Mouse (Mus musculus) embryonic facial prominence, embryonic 15.5 days (tissue): ENCODE results near the gene Lrrtm1. TPM values are rescaled to one million over a fixed set of nuclear protein-coding genes. Genes with fewer than 3 reads are reported as not detected.

Experiments
- ATAC-seq: fragments of 200-750 bp; cut with Nextera tagmentation; 2 replicates; pipeline ENCODE4 v1.8.0; 2017; ENCODE audit warnings: low read depth, moderate TSS enrichment; ENCODE audit not compliant: insufficient number of reproducible peaks, low FRiP score, low TSS enrichment
- H3K27ac ChIP-seq: fragments of 300-500 bp; sonication (generic); replicated peaks from 2 replicates; pipeline ENCODE4 v1.5.1; 2015; ENCODE audit warnings: mild to moderate bottlenecking, inconsistent platforms
- H3K27me3 ChIP-seq: fragments of 300-500 bp; sonication (generic); 2 replicates; pipeline ENCODE4 v1.6.1; 2015; ENCODE audit warnings: inconsistent platforms
- H3K36me3 ChIP-seq: fragments of 300-500 bp; sonication (generic); 2 replicates; pipeline ENCODE4 v1.6.1; 2015; ENCODE audit warnings: mild to moderate bottlenecking, inconsistent platforms
- H3K4me1 ChIP-seq: fragments of 300-500 bp; sonication (generic); 2 replicates; pipeline ENCODE4 v1.6.1; 2015; ENCODE audit warnings: inconsistent platforms
- H3K4me2 ChIP-seq: fragments of 300-500 bp; sonication (generic); replicated peaks from 2 replicates; pipeline ENCODE4 v1.6.1; 2015; ENCODE audit warnings: mild to moderate bottlenecking, inconsistent platforms
- H3K4me3 ChIP-seq: fragments of 300-500 bp; sonication (generic); replicated peaks from 2 replicates; pipeline ENCODE4 v1.5.1; 2015; ENCODE audit warnings: mild to moderate bottlenecking, inconsistent platforms
- H3K9ac ChIP-seq: fragments of 300-500 bp; sonication (generic); 2 replicates; pipeline ENCODE4 v1.6.1; 2015; ENCODE audit warnings: inconsistent platforms
- H3K9me3 ChIP-seq: fragments of 300-500 bp; sonication (generic); replicated peaks from 2 replicates; pipeline ENCODE4 v1.6.1; 2016; ENCODE audit warnings: inconsistent platforms
- WGBS: fragments of 180-500 bp; shearing (Covaris S2); methylation state at CpG from one replicate; pipeline ENCODE4 v1.1.7; 2015; 5-methylcytosine and 5-hydroxymethylcytosine counted together
- polyA plus RNA-seq: library from polyadenylated mRNA; unstranded; fragments of >200 nt; fragmentation: Nextera tagmentation; extraction: Ambion mirVana; gene quantifications from 2 replicates; pipeline ENCODE4 v1.2.1, GENCODE M21; 2015

The Lrrtm1 gene
- polyA plus RNA-seq, result 12.2 and 15.6 TPM in 2 replicates

DNA sequence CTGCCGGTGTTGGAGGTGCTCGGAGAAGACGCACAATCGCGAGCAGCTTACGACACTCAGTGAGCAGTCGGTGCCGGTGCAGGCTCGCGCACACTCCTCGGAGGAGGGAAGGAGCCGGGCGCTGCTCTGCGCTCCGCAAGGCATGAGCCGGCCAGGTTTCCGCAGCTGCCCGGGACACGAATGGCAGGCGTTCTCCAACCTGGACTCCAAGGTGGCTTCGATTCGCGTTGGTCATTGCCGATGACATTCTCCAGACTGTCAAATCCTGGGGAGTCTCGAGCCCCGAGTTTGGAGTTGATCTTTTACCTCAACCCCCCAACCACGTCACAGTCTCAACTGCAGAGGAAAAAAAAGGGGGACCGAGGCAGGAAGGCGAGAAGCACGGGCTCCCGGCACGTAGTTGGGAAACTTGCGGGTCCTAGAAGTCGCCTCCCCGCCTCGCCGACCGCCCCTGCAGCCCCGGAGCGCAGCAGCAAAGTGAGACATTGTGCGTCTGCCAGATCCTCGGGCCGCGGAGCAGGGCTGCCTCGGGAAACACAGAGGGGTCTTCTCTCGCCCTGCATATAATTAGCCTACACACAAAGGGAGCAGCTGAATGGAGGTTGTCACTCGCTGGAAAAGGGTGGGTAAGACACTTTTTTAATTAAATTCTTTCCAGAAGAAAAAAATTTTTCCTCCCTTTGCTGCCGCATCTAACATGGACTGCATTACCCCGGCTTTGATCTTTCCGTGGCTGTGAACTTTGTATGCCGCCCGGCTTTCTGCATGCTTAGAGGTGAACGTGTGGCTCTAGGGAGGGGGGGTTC, at the start of gene Lrrtm1:
Gene Lrrtm1, plus strand, starts transcription at position 89 of the 806 bp plus-strand sequence.
- ATAC-seq, result peak; percentile 89
- WGBS, result under 1% methylated on average over 53 of the region's 53 CpGs
- H3K27me3 ChIP-seq, result peaks cover 22% of the 10 kb centered on the region

DNA sequence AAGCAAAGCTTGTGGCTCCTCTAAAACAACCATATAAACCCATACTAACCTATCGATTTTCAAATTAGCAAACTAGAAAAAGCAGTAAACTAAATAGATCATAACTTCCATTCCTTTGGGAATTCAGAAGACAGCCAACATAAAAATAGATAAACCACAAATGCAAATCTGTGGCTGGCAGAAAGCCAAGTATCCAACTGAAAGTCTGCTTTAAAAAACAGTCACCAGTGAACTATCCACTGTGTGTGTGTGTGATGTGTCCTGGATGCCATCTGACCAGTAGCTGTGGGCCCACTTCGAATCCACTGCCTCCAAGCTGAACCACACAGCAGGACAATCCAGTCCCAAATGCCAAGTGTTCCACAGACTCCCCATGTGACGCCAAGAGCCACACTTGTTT, 45.8 kb upstream of the Lrrtm1 start:
- Histone ChIP-seq H3K9ac (no peak overlapping the region), H3K27me3 (no peaks in the 10 kb centered on the region), H3K36me3 (no peaks in the 10 kb centered on the region), H3K4me1 (no peaks in the 10 kb centered on the region), H3K9me3 (no peaks in the 10 kb centered on the region), H3K27ac (no peak overlapping the region), H3K4me3 (no peak overlapping the region), H3K4me2 (no peak overlapping the region)
- 70% methylated on average over 3 of the region's 3 CpGs for WGBS
- ATAC-seq, result no peak

More for the DNA sequence above, at the start of gene Lrrtm1:
- H3K4me3 ChIP-seq, result peak within 1 kb of the TSS; percentile 55
- H3K4me2 ChIP-seq, result peak within 1 kb of the TSS; percentile 98
- peak within 1 kb of the TSS; percentile 44; the same call in 1 of the 2 replicates for H3K27ac ChIP-seq
- peaks cover 16% of the 10 kb centered on the region for H3K4me1 ChIP-seq
- no peaks in the 10 kb centered on the region for H3K36me3 ChIP-seq
- H3K9me3 ChIP-seq, result no peaks in the 10 kb centered on the region
- peak within 1 kb of the TSS; percentile 39 for H3K9ac ChIP-seq

DNA sequence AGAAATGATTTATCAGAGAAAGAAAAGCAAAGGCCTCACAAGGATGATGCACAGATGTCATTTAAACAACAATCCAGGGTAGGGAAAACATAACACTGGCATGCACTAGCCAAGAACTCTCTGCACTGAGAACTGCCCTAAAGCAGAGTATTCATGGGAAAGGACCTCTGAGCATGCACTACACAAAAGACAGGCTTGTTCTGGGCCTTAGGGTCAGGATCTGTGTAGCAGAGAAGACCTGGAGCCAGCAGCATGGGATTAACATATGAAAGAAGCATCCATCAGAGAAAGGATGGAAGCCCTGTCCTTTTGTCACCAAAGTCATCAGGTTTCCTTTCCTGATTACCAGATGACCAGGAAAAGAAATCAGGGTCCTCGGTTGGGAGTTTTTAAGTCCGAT, 43.1 kb upstream of the Lrrtm1 start:
- Histone ChIP-seq H3K27ac (no peak overlapping the region), H3K36me3 (no peaks in the 10 kb centered on the region), H3K4me2 (no peak overlapping the region), H3K4me1 (no peaks in the 10 kb centered on the region), H3K27me3 (no peaks in the 10 kb centered on the region), H3K9me3 (no peaks in the 10 kb centered on the region), H3K9ac (no peak overlapping the region), H3K4me3 (no peak overlapping the region)
- ATAC-seq, result no peak
- WGBS, result 67% methylated on average over 2 of the region's 2 CpGs

DNA sequence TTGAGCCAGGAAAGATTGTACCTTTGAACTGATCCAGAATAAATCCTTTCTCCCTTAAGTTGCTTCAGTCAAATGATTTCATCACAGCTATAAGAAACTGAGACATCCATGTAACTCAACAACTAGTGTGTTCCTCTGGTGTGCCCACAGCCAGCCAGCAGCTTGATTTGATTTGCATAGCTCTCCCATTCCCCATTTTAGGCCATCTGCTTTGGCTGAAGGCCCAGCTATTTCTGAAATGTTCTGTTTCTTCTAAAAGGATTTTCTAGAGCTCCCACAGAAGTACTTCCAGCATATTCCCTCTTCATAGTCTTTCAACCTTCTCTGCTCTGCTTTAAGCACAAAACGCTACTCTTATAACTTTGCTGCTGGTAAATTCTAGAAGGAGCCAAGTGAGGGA, 33.3 kb upstream of the Lrrtm1 start:
- H3K27me3 ChIP-seq, result no peaks in the 10 kb centered on the region
- no peaks in the 10 kb centered on the region for H3K9me3 ChIP-seq
- H3K4me2 ChIP-seq, result no peak overlapping the region
- WGBS, result 42% methylated on average over 1 of the region's 1 CpGs
- H3K4me3 ChIP-seq, result no peak overlapping the region
- H3K36me3 ChIP-seq, result no peaks in the 10 kb centered on the region
- H3K9ac ChIP-seq, result no peak overlapping the region
- no peak for ATAC-seq
- H3K27ac ChIP-seq, result no peak overlapping the region
- H3K4me1 ChIP-seq, result peaks cover 5% of the 10 kb centered on the region; the same call in 1 of the 2 replicates

DNA sequence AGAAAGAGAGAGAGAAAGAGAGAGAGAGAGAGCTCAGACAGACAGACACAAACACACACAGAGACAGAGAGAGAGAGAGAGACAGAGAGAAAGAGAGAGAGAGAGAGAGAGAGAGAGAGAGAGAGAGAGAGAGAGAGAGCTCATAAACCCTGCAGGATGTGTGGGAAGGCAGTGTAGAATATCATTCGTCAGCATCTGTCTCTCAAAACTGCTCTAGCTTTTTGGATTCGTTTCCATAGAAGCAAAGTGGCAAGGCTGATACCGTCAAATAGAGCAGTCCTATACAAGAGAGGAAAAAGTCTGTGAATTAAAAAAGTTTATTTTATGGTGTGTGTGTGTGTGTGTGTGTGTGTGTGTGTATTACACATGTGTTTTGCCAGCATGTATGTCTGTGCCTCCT, 32.6 kb upstream of the Lrrtm1 start:
- H3K4me3 ChIP-seq, result no peak overlapping the region
- no peak overlapping the region for H3K27ac ChIP-seq
- H3K9ac ChIP-seq, result no peak overlapping the region
- no peak overlapping the region for H3K4me2 ChIP-seq
- no peaks in the 10 kb centered on the region for H3K27me3 ChIP-seq
- peaks cover 5% of the 10 kb centered on the region; the same call in 1 of the 2 replicates for H3K4me1 ChIP-seq
- ATAC-seq, result no peak
- 70% methylated on average over 3 of the region's 3 CpGs for WGBS
- H3K9me3 ChIP-seq, result no peaks in the 10 kb centered on the region
- H3K36me3 ChIP-seq, result no peaks in the 10 kb centered on the region

DNA sequence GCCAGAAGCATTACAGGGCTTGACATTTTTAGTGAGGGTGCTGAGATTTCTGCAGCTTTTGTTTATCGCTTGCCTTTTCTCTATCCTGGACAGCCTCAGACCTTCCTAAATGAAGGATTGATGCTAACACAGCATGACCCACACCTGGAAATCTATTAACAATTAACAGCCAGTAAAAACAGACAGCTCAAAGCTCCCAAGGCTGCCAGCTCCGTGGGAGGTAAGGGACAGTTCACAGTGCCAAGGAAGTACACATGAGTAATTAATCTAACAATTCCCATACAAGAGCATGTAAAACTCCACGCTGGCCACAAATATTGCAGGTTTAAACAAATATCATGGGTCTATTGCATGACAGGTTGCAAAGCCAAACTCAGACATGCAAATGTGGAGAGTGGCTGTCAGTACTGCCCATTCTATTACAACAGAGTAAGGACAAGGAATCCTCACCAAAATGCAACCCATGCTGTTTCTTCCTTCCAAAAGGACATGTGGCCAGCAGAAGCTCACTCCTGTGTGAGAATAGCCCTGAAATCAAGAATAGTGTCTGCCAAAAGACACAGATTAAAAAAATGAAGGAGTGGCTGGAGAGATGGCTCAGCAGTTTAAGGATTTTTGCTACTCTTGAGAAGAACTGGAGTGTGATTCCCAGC, 28.6 kb upstream of the Lrrtm1 start:
- H3K4me3 ChIP-seq, result no peak overlapping the region
- H3K4me2 ChIP-seq, result no peak overlapping the region
- WGBS, result 35% methylated on average over 3 of the region's 3 CpGs
- no peaks in the 10 kb centered on the region for H3K36me3 ChIP-seq
- no peak for ATAC-seq
- H3K4me1 ChIP-seq, result peaks cover 5% of the 10 kb centered on the region; the same call in 1 of the 2 replicates
- no peak overlapping the region for H3K27ac ChIP-seq
- no peak overlapping the region for H3K9ac ChIP-seq
- no peaks in the 10 kb centered on the region for H3K27me3 ChIP-seq
- H3K9me3 ChIP-seq, result no peaks in the 10 kb centered on the region

DNA sequence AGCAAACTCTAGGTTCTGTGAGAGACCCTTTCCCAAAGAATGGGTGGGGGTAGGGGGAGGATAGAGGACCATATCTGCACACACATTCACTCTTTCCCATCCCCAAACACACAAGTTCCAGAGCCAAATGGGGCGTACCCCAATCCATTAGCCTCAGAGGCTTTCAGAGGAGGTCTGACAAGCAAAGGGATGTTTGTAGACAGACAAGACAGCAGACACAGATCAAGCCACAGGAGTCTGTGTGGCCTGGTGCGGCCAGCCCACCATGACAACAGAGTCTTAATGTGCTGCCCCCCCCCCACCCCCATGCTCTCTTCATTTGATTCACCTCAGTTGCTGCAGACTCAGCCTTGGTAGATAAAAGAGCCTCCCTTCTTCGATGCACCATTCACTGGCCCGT, 27.2 kb upstream of the Lrrtm1 start:
- Histone ChIP-seq H3K27me3 (no peaks in the 10 kb centered on the region), H3K9ac (no peak overlapping the region), H3K36me3 (no peaks in the 10 kb centered on the region), H3K4me1 (peaks cover 5% of the 10 kb centered on the region; the same call in 1 of the 2 replicates), H3K27ac (no peak overlapping the region), H3K9me3 (no peaks in the 10 kb centered on the region), H3K4me2 (no peak overlapping the region), H3K4me3 (no peak overlapping the region)
- ATAC-seq, result no peak
- whole genome bisulfite sequencing, result 79% methylated on average over 4 of the region's 4 CpGs

DNA sequence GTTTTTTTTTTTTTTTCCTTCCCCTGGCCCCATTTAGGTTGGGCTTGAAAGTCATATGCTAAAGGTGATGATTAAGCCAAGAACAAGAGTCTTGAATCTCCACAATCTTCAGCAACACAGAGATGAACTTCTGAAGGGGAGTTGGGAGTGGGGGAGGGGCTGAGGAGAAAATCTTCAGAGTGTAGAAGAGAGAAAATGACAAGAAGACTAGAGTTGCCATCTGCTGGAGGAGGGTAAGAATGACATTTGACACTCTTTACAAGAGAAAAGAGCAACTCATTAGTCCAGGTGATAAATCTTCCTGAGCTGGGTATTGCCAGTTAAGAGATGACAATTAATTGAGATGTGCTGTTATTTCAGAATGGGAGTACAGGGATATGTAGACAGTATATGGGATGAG, 23.6 kb upstream of the Lrrtm1 start:
- no peak for ATAC-seq
- Histone ChIP-seq H3K9me3 (no peaks in the 10 kb centered on the region), H3K4me2 (no peak overlapping the region), H3K4me3 (no peak overlapping the region), H3K27ac (no peak overlapping the region), H3K27me3 (no peaks in the 10 kb centered on the region), H3K36me3 (no peaks in the 10 kb centered on the region), H3K4me1 (peaks cover 3% of the 10 kb centered on the region; the same call in 1 of the 2 replicates), H3K9ac (no peak overlapping the region)

DNA sequence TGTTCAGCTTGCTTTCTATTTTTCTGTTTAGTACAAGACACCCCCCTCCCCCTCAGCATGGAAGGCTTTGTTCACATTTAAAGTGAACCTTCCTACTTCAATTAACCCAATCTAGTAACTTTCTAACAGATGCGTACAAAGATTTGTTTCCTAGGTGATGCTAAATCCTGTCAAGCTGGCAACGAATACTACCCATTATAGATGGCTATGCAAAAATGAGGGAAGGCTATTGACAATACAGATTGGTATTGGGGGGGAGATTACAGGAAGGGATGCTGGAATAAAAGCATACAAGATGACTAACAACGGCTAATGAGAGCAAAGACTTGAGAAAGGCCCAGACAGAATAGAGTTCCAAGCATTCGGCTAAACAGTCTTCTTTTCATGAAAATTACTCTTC, 21.7 kb upstream of the Lrrtm1 start:
- WGBS, result 77% methylated on average over 4 of the region's 4 CpGs
- Histone ChIP-seq H3K4me1 (no peaks in the 10 kb centered on the region), H3K36me3 (no peaks in the 10 kb centered on the region), H3K27me3 (no peaks in the 10 kb centered on the region), H3K9me3 (no peaks in the 10 kb centered on the region), H3K4me2 (no peak overlapping the region), H3K4me3 (no peak overlapping the region), H3K9ac (no peak overlapping the region), H3K27ac (no peak overlapping the region)
- ATAC-seq, result no peak

DNA sequence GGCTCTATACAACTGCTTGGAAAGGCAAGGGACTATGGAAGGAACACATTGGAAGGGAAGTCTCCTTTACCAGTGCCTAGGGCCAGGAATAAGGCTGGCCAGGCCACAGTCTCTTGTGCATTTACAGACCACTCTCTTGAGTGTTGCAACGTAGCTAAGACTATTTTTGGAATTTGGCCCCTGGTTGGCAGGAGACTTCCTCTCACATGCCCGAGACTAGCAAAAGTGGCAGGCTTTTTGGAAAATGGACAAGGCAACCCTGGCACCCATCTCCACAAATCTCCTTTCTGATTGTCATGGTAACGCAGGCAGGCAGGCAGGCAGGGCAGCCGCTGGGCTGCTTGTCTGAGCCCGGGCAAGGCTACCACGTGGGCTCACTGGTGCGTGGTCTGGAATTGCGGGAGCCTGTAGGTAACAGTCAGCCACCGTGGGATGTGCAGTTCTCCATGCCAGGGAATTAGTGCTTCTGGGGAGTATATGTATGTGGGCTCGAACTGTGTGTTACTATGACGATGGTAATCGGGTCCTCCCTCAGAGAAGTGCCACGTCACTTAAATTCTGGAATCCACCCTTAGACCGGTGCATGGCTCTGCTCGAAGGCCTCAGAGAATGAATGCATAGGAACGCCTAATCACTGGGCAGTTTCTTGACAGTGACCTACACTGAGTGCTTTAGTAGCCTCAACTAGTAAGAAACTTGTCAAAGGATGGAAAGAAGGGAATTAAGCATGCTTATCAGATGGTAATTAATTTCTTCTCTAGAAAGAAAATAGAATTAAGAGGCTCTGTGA, 19.4 kb upstream of the Lrrtm1 start:
- Histone ChIP-seq H3K9ac (no peak overlapping the region), H3K4me2 (no peak overlapping the region), H3K4me3 (no peak overlapping the region), H3K9me3 (no peaks in the 10 kb centered on the region), H3K27me3 (no peaks in the 10 kb centered on the region), H3K27ac (no peak overlapping the region), H3K36me3 (no peaks in the 10 kb centered on the region), H3K4me1 (no peaks in the 10 kb centered on the region)
- no peak for ATAC-seq
- WGBS, result 64% methylated on average over 16 of the region's 16 CpGs

DNA sequence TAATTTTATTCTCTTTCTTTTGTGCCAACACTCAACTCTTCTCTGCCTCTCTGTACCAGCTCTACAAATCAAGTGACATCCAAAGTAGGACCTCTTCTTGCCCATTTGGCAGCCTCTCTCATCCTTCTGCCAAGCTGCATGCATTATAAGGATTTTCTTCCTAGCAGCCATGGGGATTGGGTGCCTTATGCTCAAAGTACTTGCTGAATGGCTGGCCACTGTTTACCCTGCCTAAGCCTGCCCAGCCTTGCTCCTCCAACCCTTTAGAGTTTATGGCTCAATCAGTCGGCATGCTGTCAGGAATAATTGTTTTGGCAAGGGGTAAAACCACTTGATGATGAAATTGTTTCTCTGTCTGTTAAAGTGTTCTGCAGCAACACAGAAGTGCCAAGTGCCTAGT, 2.1 kb upstream of the Lrrtm1 start:
- ATAC-seq, result no peak

More for the DNA sequence above, 2.1 kb upstream of the Lrrtm1 start:
- Histone ChIP-seq H3K4me1 (peaks cover 16% of the 10 kb centered on the region), H3K27me3 (peaks cover 19% of the 10 kb centered on the region), H3K4me2 (no peak overlapping the region), H3K9ac (no peak overlapping the region), H3K27ac (no peak overlapping the region), H3K36me3 (no peaks in the 10 kb centered on the region), H3K4me3 (no peak overlapping the region), H3K9me3 (no peaks in the 10 kb centered on the region)
- WGBS, result 36% methylated on average over 1 of the region's 1 CpGs
